Mouse (Mus musculus) megakaryocyte-erythroid progenitor cell, adult 5-6 weeks (primary cell): ENCODE results near the gene Hrc. TPM values are rescaled to one million over a fixed set of nuclear protein-coding genes. Genes with fewer than 3 reads are reported as not detected.

ENCODE experiments used
- total RNA-seq, 2 experiments: library from RNA; stranded (forward) in 1 of 2; stranded (reverse) in 1 of 2; fragments of 200-1000, 215-1000 nt in 1 of 2; fragments of >200 nt in 1 of 2; fragmentation: Nextera tagmentation in 1 of 2; gene quantifications; 2 replicates each; pipeline ENCODE4 v1.2.3; 2014 to 2017

Gene Hrc
- total RNA-seq, 2 experiments from 2014 or later = not detected

Other genes starting within 250 kb of the Hrc start
Only the 30 nearest of the 36 such genes appear.
- gene Gm45713, start 199.1 kb upstream of the Hrc start, total RNA-seq (2014; fragmentation: Nextera tagmentation) = not detected in 2 replicates
- 0.61 TPM in 1 of 2 replicates, not detected in the other for gene Gm45713, start 199.1 kb upstream of the Hrc start, total RNA-seq (2017)
- gene Flt3l, start 198.9 kb upstream of the Hrc start, total RNA-seq (2014; fragmentation: Nextera tagmentation) = 35.8 and 48.2 TPM in 2 replicates
- gene Flt3l, start 198.9 kb upstream of the Hrc start, total RNA-seq (2017) = 8.5 and 23.5 TPM in 2 replicates
- 135 and 148 TPM in 2 replicates for gene Pih1d1, start 181.0 kb upstream of the Hrc start, total RNA-seq (2014; fragmentation: Nextera tagmentation)
- 39.0 and 61.3 TPM in 2 replicates for gene Pih1d1, start 181.0 kb upstream of the Hrc start, total RNA-seq (2017)
- 69.0 and 84.8 TPM in 2 replicates for gene Aldh16a1, start 180.7 kb upstream of the Hrc start, total RNA-seq (2014; fragmentation: Nextera tagmentation)
- gene Aldh16a1, start 180.7 kb upstream of the Hrc start, total RNA-seq (2017) = 19.1 and 22.1 TPM in 2 replicates
- gene Slc17a7, start 171.3 kb upstream of the Hrc start, total RNA-seq (2014; fragmentation: Nextera tagmentation) = not detected in 2 replicates
- not detected in 2 replicates for gene Slc17a7, start 171.3 kb upstream of the Hrc start, total RNA-seq (2017)
- not detected in 2 replicates for gene Gfy, start 155.7 kb upstream of the Hrc start, total RNA-seq (2014; fragmentation: Nextera tagmentation)
- 1.9 TPM in 1 of 2 replicates, not detected in the other for gene Gfy, start 155.7 kb upstream of the Hrc start, total RNA-seq (2017)
- not detected in 2 replicates for gene Pth2, start 154.3 kb upstream of the Hrc start, total RNA-seq (2014; fragmentation: Nextera tagmentation)
- not detected in 2 replicates for gene Pth2, start 154.3 kb upstream of the Hrc start, total RNA-seq (2017)
- gene Ccdc155, start 130.4 kb upstream of the Hrc start, total RNA-seq (2014; fragmentation: Nextera tagmentation) = 0.89 and 2.0 TPM in 2 replicates
- gene Ccdc155, start 130.4 kb upstream of the Hrc start, total RNA-seq (2017) = 0.52 and 1.1 TPM in 2 replicates
- gene Dkkl1, start 123.1 kb upstream of the Hrc start, total RNA-seq (2014; fragmentation: Nextera tagmentation) = 32.2 and 40.5 TPM in 2 replicates
- 16.4 and 32.1 TPM in 2 replicates for gene Dkkl1, start 123.1 kb upstream of the Hrc start, total RNA-seq (2017)
- gene Tead2, start 119.5 kb upstream of the Hrc start, total RNA-seq (2014; fragmentation: Nextera tagmentation) = not detected in 2 replicates
- not detected in 2 replicates for gene Tead2, start 119.5 kb upstream of the Hrc start, total RNA-seq (2017)
- gene Cd37, start 96.2 kb upstream of the Hrc start, total RNA-seq (2014; fragmentation: Nextera tagmentation) = 83.5 and 91.4 TPM in 2 replicates
- 27.2 and 28.4 TPM in 2 replicates for gene Cd37, start 96.2 kb upstream of the Hrc start, total RNA-seq (2017)
- not detected in 2 replicates for gene Slc6a16, start 94.2 kb upstream of the Hrc start, total RNA-seq (2014; fragmentation: Nextera tagmentation)
- gene Slc6a16, start 94.2 kb upstream of the Hrc start, total RNA-seq (2017) = not detected in 2 replicates
- gene Slc6a21, start 57.8 kb upstream of the Hrc start, total RNA-seq (2014; fragmentation: Nextera tagmentation) = not detected in 2 replicates
- gene Slc6a21, start 57.8 kb upstream of the Hrc start, total RNA-seq (2017) = not detected in 2 replicates
- 0.22 and 0.54 TPM in 2 replicates for gene Trpm4, start 1.5 kb upstream of the Hrc start, total RNA-seq (2014; fragmentation: Nextera tagmentation)
- gene Trpm4, start 1.5 kb upstream of the Hrc start, total RNA-seq (2017) = 0.11 TPM in 1 of 2 replicates, not detected in the other
- 0.42 TPM in 1 of 2 replicates, not detected in the other for gene Ppfia3, start 31.7 kb downstream of the Hrc start, total RNA-seq (2014; fragmentation: Nextera tagmentation)
- gene Ppfia3, start 31.7 kb downstream of the Hrc start, total RNA-seq (2017) = 0.80 TPM in 1 of 2 replicates, not detected in the other
- 2.4 and 2.6 TPM in 2 replicates for gene Lin7b, start 35.3 kb downstream of the Hrc start, total RNA-seq (2014; fragmentation: Nextera tagmentation)
- not detected in 2 replicates for gene Lin7b, start 35.3 kb downstream of the Hrc start, total RNA-seq (2017)
- 350 and 415 TPM in 2 replicates for gene Snrnp70, start 60.5 kb downstream of the Hrc start, total RNA-seq (2014; fragmentation: Nextera tagmentation)
- gene Snrnp70, start 60.5 kb downstream of the Hrc start, total RNA-seq (2017) = 478 and 585 TPM in 2 replicates
- gene Kcna7, start 70.4 kb downstream of the Hrc start, total RNA-seq (2014; fragmentation: Nextera tagmentation) = not detected in 2 replicates
- not detected in 2 replicates for gene Kcna7, start 70.4 kb downstream of the Hrc start, total RNA-seq (2017)
- not detected in 2 replicates for gene Ntf5, start 78.4 kb downstream of the Hrc start, total RNA-seq (2014; fragmentation: Nextera tagmentation)
- gene Ntf5, start 78.4 kb downstream of the Hrc start, total RNA-seq (2017) = not detected in 2 replicates
- not detected in 2 replicates for gene Lhb, start 85.5 kb downstream of the Hrc start, total RNA-seq (2014; fragmentation: Nextera tagmentation)
- gene Lhb, start 85.5 kb downstream of the Hrc start, total RNA-seq (2017) = not detected in 2 replicates
- gene Gys1, start 99.6 kb downstream of the Hrc start, total RNA-seq (2014; fragmentation: Nextera tagmentation) = 5.9 and 6.2 TPM in 2 replicates
- gene Gys1, start 99.6 kb downstream of the Hrc start, total RNA-seq (2017) = 3.4 and 4.6 TPM in 2 replicates
- gene Ruvbl2, start 102.8 kb downstream of the Hrc start, total RNA-seq (2014; fragmentation: Nextera tagmentation) = 171 and 179 TPM in 2 replicates
- 185 and 236 TPM in 2 replicates for gene Ruvbl2, start 102.8 kb downstream of the Hrc start, total RNA-seq (2017)
- gene Ftl1, start 124.6 kb downstream of the Hrc start, total RNA-seq (2014; fragmentation: Nextera tagmentation) = 1,148 and 1,512 TPM in 2 replicates
- 490 and 578 TPM in 2 replicates for gene Ftl1, start 124.6 kb downstream of the Hrc start, total RNA-seq (2017)
- 60.7 and 75.9 TPM in 2 replicates for gene Bax, start 131.6 kb downstream of the Hrc start, total RNA-seq (2014; fragmentation: Nextera tagmentation)
- gene Bax, start 131.6 kb downstream of the Hrc start, total RNA-seq (2017) = 38.8 and 40.8 TPM in 2 replicates
- gene Tulp2, start 146.6 kb downstream of the Hrc start, total RNA-seq (2014; fragmentation: Nextera tagmentation) = 0.42 TPM in 1 of 2 replicates, not detected in the other
- gene Tulp2, start 146.6 kb downstream of the Hrc start, total RNA-seq (2017) = 0.19 TPM in 1 of 2 replicates, not detected in the other
- not detected in 2 replicates for gene Gm45808, start 151.5 kb downstream of the Hrc start, total RNA-seq (2014; fragmentation: Nextera tagmentation)
- gene Gm45808, start 151.5 kb downstream of the Hrc start, total RNA-seq (2017) = not detected in 2 replicates
- 1.9 and 2.5 TPM in 2 replicates for gene Dhdh, start 153.5 kb downstream of the Hrc start, total RNA-seq (2014; fragmentation: Nextera tagmentation)
- gene Dhdh, start 153.5 kb downstream of the Hrc start, total RNA-seq (2017) = 1.8 and 3.5 TPM in 2 replicates
- 100 and 140 TPM in 2 replicates for gene Nucb1, start 175.1 kb downstream of the Hrc start, total RNA-seq (2014; fragmentation: Nextera tagmentation)
- gene Nucb1, start 175.1 kb downstream of the Hrc start, total RNA-seq (2017) = 285 and 323 TPM in 2 replicates
- gene Ppp1r15a, start 191.0 kb downstream of the Hrc start, total RNA-seq (2014; fragmentation: Nextera tagmentation) = 35.5 and 79.3 TPM in 2 replicates
- 161 and 186 TPM in 2 replicates for gene Ppp1r15a, start 191.0 kb downstream of the Hrc start, total RNA-seq (2017)
- 0.27 TPM in 1 of 2 replicates, not detected in the other for gene Plekha4, start 191.0 kb downstream of the Hrc start, total RNA-seq (2014; fragmentation: Nextera tagmentation)
- not detected in 2 replicates for gene Plekha4, start 191.0 kb downstream of the Hrc start, total RNA-seq (2017)